Mouse (Mus musculus) layer of hippocampus, adult 6 months (tissue): ENCODE data around the gene Fbxl4. TPM values are rescaled to one million over a fixed set of nuclear protein-coding genes. Genes with fewer than 3 reads are reported as not detected.

Source experiments
- long read RNA-seq, 2 experiments: library from polyadenylated mRNA; unstranded; transcript quantifications; one replicate each; pipeline ENCODE4 v2.0.0; 2019 to 2020
- polyA plus RNA-seq: library from polyadenylated mRNA; unstranded; fragments of <200 nt; fragmentation: Nextera tagmentation; gene quantifications from 2 replicates; pipeline ENCODE4 v1.2.3, GENCODE M21; 2021

Fbxl4 gene
- 25.6 and 26.0 TPM in 2 replicates for polyA plus RNA-seq
- long read RNA-seq, experiment 1, transcript Fbxl4-201 (9 exons, 2,546 nt), result major isoform, 27 of 48 reads
- long read RNA-seq, experiment 1, partial matches to known transcripts, result 3 of 48 reads
- long read RNA-seq, experiment 1, other reads (novel, unspliced or antisense), result 18 of 48 reads
- long read RNA-seq, experiment 2, transcript Fbxl4-201 (9 exons, 2,546 nt), result major isoform, 56 of 144 reads
- long read RNA-seq, experiment 2, partial matches to known transcripts, result 2 of 144 reads
- long read RNA-seq, experiment 2, other reads (novel, unspliced or antisense), result 85 of 144 reads

GRCm38 (mm10) chr4:22357266-22357930 is at the start of gene Fbxl4:
Gene Fbxl4 (plus strand): TSS chr4:22357543.

Other genes with a start within 250 kb of the Fbxl4 start
- 1.3 TPM in 2 replicates for gene Pou3f2, start 130.8 kb downstream of the Fbxl4 start, polyA plus RNA-seq